Mouse (Mus musculus) megakaryocyte progenitor cell, adult 5-6 weeks (primary cell): ENCODE results near the gene Rfx8. TPM values are rescaled to one million over a fixed set of nuclear protein-coding genes. Genes with fewer than 3 reads are reported as not detected.

Experiments
- ATAC-seq: replicated peaks from 2 replicates; pipeline ENCODE4 v1.8.0; 2016; ENCODE audit warnings: mild to moderate bottlenecking, moderate TSS enrichment, inconsistent platforms; ENCODE audit not compliant: poor library complexity
- total RNA-seq, 2 experiments: library from RNA; stranded (forward) in 1 of 2; stranded (reverse) in 1 of 2; fragments of 157-497, 149-512 nt in 1 of 2; fragments of 200-1000 nt in 1 of 2; gene quantifications; 2 replicates each; pipeline versions ENCODE4 v1.2.3 to v1.2.4; 2015 to 2017

The Rfx8 gene
- total RNA-seq, 2 experiments from 2014 or later, result 0.10 to 0.62 TPM

DNA sequence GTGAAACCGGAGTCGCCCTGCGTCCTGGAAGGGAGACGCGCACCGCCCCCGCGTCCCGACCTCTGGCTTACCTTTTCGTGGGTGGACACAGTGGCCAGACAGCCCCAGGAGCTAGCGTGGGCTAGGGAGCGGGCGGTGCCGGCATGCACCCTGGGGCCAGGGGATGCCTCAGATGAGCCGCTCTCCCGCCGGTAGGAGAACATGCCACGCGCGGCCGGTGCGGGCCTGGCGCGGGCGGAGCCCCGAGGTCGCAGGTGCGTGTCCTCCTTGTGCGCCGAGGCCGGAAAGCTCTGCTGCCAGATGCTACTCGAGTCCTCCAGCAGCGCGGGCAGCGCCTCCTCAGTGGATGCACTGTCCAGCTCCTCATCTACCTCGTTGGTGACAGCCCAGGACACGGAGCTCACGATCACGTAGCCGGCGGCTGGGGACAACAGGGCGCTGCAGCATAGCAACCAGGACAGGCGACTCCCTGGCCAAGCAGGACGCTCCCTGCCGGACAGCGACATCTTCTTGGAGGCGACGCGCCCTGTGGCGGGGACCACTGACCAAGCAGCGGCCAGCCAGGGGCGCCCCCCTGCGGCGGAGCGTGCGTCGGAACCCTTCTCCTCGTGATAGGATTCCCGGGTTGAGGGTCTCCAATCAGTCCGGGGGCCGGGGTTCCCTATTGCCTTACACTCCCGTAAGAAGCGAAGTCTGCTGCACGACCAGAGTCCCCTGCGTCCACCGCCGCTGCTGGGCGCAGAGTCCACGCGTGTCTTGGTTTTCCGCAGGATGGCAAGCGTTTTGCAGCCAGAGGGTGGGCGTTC lies 70.2 kb downstream of the Rfx8 start:
- peak; percentile 69 for ATAC-seq

DNA sequence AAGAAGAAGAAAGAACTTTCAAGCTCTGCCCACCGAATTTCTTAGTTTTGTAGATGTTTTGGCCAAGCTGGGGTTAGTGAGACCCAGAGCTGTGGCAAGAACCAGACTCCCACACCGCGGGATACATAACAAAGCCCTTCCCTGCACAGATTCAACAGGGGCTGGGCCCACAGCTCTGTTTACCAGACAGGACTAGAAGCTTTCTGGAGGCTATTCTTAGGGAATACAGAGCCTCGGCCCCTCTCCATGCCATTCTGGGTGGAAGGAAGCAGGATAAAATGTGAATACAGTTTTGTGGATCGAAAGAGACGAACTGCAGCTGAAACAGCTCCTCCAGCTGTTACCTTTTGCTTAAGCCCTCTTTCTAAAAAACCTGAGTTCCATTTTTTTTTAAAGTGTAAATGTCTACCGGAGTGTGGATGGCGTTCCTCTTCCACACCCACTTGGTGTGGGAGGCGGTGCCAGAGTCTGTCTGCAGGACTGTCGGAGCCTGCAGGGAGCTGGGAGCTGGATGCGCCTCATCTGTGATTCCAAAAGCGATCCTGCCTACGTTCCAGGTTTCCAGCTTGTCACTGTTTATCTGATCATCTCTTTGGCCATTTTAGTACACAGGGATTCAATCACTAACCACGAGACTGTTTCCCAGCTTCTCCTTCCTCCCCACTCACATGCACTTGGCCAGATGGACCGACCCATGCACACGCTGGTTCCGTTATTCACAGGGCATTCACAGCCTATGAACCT lies 70.9 kb downstream of the Rfx8 start:
- no peak for ATAC-seq

DNA sequence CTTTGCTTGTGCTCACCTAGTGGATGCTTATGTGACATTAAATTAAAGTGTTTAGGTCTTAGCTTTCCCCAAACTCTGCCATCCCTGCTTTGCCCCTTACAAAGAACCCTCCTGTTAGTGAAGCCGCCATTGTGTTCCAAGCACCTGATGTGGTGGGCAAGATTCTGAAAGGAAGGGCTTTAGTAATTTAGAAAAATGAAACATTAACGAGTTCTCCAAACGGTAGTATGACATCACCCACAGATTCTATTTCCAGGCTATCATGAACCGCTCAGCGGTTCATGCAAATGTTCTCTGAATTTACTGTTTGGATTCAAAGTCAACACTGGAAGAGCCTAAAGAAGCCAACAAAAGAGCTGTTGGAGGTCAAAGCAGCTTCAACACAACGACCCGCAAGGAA lies 72.2 kb downstream of the Rfx8 start:
- ATAC-seq, result no peak

DNA sequence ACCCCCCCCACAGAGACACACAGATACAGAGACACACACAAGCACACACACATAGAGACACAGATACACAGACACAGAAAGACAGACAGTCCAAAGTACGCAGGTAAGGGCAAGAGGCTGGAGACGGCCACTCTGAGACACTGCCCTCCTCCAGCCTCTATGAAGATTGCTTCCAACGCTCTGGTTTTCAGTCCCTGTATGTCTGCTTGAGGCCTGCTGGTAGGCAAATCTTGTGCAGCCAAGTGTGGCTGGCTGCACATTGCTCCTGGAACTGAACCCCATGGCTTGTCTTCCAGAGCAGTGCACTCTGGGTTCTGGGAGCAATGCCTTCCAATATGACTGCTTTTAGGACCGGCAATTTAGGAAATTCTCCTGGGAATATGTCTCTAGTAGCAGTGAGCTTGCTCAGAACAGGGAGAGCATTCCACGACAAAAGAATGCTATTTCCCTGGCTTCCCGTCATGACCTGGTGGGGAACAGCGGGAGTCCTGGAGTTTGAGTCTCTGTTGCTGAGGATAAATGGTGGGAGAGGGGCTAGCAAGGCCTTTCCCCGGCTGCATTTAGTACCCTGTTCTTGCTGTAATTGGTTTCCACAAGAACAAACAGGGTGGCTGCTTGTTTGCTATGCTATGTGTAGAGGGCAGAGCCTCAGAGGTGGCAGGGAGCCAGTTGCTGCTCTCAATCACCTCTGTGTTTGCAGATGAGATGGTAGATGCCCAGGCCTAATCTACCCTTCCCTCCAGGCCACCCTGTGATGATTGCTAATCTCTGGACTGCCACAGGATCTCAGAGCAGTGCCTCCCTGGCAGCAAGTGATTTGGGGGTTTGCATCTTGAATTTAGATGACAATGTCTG lies 74.7 kb downstream of the Rfx8 start:
- no peak for ATAC-seq

DNA sequence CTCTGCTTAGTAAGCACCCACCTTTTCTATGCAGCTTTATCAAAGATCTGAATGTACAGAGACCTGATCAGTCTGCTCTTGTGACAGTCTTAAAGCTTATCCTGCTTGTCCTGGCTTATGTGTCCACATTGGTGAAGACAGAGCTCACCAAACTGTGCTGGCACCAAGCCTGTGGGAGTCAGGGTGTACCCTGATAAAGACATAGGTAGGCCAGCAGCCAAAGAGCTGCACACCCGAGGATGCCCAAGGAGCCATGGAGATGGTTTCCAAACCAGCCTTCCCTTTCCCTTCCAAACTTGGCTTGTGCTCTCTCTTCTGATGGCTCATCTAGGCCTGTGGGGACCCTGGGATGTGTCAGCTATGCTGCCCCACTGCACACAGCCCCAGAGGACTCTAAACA lies 76.5 kb downstream of the Rfx8 start:
- peak; percentile 55 for ATAC-seq

DNA sequence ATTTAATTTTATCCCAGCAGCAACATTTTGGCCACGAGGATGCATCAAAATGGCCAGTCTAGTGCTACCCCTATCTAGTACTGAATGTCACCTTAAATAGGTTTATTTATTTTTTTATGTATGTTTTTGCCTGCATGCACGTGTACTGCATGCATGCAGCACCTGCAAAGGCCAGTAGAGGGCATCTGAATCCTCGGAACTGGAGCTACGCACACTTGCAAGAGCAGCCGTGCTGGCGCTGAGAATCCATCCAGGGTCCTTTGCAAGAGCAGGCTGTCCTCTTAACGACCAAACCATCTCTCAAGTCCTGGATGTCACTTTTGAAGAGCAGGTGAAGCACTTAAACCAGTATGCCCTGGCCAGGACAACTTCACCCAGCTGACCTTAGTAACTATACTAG lies 79.1 kb downstream of the Rfx8 start:
- ATAC-seq, result no peak

DNA sequence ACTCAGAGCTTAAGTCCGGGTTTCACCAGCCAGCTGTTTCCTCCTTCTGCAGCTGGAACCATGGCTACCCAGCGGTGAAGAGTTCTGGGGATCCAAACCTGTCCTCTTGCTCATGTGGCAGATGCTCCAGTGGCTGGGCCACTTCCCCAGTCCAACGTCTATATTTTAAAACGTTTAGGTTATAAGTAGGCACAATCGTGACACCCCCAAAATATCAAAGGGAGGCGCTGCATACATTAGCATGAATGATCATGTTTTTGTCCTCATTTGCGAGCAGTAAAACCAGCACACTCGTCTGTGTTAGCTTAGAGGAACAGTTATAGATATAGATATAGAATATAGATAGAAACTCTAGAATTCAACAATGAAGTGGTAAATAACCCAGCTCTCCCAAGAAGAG lies 83.7 kb downstream of the Rfx8 start:
- ATAC-seq, result 0 out of 2 replicates have a peak, but pooled peaks have one; percentile 20

DNA sequence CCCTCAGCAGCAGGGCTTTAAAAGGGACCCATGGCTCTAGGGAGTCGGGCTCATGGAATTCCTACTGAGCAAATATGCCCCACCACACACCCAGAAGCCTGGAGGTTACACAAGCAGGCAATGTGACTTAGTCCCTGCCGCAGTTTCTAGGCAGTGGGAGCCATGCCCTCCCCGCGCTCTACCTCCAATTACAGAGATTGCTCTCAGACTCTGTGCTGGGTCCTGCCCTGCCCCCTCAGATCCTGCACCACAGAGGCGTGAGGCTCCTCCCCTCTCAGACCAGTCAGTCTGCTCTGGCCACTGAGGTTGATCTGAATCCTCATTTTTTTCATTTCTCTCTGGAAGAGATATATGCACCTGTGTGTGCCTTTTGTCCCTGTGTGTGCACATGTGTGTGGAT lies 84.1 kb downstream of the Rfx8 start:
- peak; percentile 61 for ATAC-seq

DNA sequence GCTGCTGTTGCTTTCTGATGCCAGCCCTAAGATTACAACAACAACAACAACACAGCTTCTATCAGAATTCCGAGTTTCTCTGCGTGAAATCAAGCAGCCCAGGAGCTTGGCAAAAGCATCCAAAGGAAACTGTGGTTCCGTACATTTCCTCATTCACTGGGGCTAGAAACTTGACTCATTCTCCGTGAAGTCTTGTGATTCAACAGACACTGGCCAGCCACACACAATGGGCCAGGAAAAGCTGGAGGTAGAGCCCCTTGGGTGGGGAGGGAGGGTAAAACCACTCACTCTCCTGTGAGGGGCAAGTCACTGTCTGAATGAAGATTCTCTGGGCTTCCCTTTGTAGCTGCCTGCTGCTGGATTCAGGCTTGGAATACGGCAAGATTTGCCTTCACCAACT lies 84.6 kb downstream of the Rfx8 start:
- ATAC-seq, result peak; percentile 61; the same call in 1 of the 2 replicates

DNA sequence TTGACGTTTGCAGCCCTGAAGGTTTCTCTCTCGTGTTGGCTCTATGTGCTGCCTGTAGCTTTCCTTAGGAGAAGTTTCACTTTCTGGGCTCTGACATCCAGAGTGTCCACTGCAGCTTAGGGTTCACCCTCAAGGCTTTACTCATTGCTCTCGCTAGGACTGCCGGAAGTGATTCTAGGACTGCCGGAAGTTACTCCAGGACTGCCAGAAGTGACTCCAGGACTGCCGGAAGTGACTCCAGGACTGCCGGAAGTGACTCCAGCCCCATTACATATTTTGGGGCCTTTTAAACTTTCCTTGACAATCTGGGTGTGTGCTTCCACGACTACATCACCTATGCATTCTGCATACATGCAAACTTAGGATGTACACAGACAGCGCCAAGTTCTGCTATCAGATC lies 92.2 kb downstream of the Rfx8 start:
- no peak for ATAC-seq

DNA sequence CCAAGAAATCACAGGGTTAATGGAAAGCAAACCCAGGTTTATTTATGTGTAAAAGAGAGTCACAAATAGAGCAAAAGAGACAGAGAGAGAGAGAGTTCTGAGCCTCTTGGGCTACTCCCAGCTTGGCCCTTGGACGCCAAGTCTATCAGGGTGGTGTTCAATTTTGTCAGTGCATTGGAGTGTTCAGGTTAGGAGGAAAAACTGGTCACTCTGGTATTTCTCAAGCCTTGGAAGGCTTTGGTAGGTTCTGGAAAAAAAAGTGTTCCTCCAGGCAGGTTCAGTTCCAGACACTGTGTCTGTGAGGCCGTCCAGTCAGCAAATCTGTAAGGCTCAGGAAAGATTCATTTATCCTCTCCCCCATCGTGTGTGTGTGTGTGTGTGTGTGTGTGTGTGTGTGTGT lies 95.3 kb downstream of the Rfx8 start:
- ATAC-seq, result no peak

DNA sequence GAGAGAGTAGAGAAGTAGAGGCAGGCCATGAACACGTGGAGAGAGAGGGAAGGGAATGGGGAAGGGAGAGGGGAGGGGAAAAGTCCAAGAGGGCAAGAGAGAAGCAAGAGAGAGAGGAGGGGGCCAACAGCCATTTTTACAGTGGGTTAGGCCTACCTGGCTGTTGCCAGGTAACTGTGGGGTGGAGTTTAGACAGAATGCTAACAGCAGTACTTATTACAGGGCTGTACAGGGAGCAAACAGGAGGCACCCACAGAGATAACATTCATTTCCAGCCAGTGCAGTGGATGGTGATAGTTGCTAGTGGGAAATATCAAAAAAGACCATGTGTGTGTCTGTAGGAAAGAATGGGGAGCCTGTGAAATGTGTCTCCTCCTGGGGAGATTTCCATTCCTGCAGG lies 97.1 kb downstream of the Rfx8 start:
- ATAC-seq, result no peak

DNA sequence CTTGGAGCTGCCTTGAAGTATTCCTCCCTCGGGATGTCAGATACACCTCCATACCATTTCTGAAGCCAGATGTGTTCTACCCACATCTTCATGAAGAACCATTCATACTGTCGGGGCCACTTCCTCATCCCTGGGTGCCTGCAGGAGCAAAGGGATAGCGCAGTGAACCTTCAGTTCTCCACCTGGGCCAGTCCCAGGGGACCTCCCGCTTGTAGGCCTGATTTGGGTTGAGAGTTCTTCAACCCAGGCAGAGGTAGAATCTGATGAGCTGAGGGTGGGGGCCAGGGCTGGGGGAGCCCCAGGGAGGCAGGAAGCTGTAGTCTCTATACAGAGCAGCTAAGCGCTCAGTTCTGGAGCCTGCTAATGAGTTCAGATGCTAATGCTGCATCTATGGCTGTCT lies 97.7 kb downstream of the Rfx8 start:
- ATAC-seq, result no peak

DNA sequence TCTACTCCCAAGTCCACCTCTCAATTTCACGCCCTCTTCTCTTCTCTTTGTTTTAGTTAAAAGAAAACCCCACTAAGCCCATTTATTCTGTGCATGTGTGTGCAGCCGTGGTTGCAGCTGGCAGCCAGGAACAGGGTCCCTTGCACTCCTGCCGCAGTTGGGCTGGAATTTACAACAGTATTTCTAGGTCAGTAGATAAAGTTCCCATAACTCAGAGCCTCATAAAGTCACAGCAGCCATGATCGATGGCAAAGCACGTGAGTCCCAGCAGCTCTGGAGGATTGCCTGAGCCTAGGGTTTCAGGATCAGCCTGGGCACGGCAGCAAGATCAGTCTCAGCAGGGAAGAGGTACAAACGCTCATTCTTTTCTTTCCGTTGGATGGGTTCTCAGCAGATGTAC lies 102.3 kb downstream of the Rfx8 start:
- no peak for ATAC-seq

DNA sequence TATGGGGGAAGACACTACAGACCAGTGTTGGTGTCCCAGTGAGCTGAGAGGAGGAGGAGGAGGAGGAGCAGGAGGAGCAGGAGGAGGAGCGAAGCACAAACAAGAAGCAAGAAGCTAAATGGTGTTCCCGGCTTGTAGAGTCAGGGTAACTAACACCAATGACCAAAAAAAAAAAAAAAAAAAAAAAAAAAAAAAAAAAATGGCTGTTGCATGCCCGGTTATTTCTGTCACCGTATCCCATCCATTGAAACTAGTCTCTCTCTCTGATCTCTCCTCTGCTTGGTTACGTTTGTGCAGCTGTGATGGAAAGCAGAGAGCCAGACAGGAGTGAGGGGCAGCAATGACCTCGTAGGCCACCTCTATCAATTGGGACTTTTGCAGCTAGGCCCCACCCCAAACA lies 105.3 kb downstream of the Rfx8 start:
- no peak for ATAC-seq

Other genes starting within 250 kb of the Rfx8 start
- gene Tbc1d8, start 242.2 kb downstream of the Rfx8 start, total RNA-seq (2015), result 27.7 and 29.1 TPM in 2 replicates
- 13.0 and 15.9 TPM in 2 replicates for gene Tbc1d8, start 242.2 kb downstream of the Rfx8 start, total RNA-seq (2017)
- 24.4 and 32.5 TPM in 2 replicates for gene Cnot11, start 186.0 kb downstream of the Rfx8 start, total RNA-seq (2015)
- 25.4 and 29.1 TPM in 2 replicates for gene Cnot11, start 186.0 kb downstream of the Rfx8 start, total RNA-seq (2017)
- gene Rnf149, start 143.6 kb downstream of the Rfx8 start, total RNA-seq (2015), result 22.3 and 27.5 TPM in 2 replicates
- gene Rnf149, start 143.6 kb downstream of the Rfx8 start, total RNA-seq (2017), result 32.7 and 35.9 TPM in 2 replicates
- not detected in 2 replicates for gene Creg2, start 69.5 kb downstream of the Rfx8 start, total RNA-seq (2015)
- gene Creg2, start 69.5 kb downstream of the Rfx8 start, total RNA-seq (2017), result not detected in 2 replicates
- not detected in 2 replicates for gene Gm3646, start 84.3 kb upstream of the Rfx8 start, total RNA-seq (2015)
- gene Gm3646, start 84.3 kb upstream of the Rfx8 start, total RNA-seq (2017), result not detected in 2 replicates
- 13.3 and 19.2 TPM in 2 replicates for gene Map4k4, start 179.9 kb upstream of the Rfx8 start, total RNA-seq (2015)
- 42.5 and 66.7 TPM in 2 replicates for gene Map4k4, start 179.9 kb upstream of the Rfx8 start, total RNA-seq (2017)